Mouse (Mus musculus): ENCODE data around the gene Cyp8b1.

Gene Cyp8b1

DNA sequence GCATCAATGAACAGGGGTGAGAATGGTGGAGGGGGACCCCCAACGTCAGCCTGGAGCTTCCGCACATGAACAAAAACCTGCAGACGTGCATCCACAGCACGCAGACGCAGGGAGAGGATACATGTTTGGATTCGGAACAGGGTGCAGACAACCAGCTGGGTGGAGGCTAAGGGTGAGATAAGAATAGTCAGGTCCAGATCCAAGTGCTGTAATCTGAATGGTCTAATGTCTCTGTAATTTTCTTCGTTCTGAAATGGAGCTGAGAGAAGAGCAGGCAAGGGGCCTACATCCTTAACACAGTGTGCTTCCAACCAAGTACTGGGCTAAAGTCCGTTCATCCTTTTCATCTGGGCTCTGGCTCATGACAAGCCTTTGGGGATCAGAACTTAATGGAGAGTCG, 24.8 kb downstream of the Cyp8b1 start:
- DNase-seq (ENCODE audit: low spot score in 2 of 2): no peak

- no peak for DNase-seq (ENCODE audit: low spot score in 2 of 2)
Observed at GRCm38 (mm10) chr9:121890441-121890941, 25.6 kb downstream of the Cyp8b1 start.

- no peak for DNase-seq (ENCODE audit: low spot score in 2 of 2)
Observed at GRCm38 (mm10) chr9:121889927-121890440, 26.1 kb downstream of the Cyp8b1 start.

GRCm38 (mm10) chr9:121882015-121882457, 34.1 kb downstream of the Cyp8b1 start:
- DNase-seq (ENCODE audit: low spot score in 2 of 2): no peak

GRCm38 (mm10) chr9:121881301-121881700, 34.8 kb downstream of the Cyp8b1 start:
- DNase-seq (ENCODE audit: low spot score in 2 of 2): no peak

- DNase-seq (ENCODE audit: low spot score in 2 of 2): peak; percentile 36 to 42
Observed at GRCm38 (mm10) chr9:121880840-121881239, 35.3 kb downstream of the Cyp8b1 start.

DNA sequence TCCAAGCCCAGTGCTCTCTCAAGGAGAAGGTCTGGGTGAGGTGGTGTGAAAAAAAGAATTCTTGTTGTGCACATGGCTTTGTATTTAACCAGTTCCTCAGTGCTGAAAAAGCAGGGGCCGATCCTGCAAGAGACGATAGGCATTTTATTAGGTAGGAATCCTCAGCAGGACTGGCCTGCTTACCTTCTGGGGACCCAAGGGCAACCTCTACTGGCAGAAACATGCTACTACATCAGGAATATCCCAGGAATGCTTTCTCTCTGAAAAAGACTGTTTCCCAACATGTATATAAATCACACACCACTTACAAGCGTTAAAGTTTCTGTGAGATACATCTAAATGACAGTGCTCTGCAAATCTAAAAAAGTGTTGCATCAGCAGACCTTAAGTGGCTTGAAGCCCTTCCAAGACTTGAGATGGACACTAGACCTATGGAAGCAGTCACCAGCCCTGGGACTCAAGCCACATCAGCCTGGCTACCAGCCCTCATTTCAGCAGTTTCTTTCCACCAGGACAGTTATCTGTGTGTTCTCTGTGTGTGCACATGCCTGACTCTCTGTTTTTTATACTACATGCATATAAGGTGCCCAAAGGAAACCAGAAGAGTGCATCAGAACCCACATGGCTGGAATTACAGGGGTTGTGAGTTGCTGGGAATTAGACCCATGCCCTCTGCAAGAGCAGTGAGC, 38.9 kb downstream of the Cyp8b1 start:
- DNase-seq (ENCODE audit: low spot score in 2 of 2): peak in 1 of 2 experiments; percentile 59

DNA sequence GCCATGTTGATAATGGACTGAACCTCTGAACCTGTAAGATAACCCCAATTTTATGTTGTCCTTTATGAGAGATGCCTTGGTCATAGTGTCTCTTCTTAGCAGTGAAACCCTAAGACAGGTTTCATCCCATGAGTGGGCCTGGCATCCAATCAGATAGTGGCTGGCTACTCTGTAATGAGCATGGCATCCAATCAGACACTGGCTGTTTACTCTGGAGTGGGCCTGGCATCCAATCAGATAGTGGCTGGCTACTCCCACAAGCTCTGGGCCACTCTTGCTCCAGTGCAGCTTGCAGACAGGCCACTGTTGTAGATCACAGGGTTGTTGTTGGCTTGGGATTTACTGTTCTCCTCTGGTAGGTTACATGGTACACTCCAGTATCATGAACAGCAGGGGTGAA, 42.5 kb downstream of the Cyp8b1 start:
- DNase-seq (ENCODE audit: low spot score in 2 of 2): no peak

GRCm38 (mm10) chr9:121872062-121872683, 43.9 kb downstream of the Cyp8b1 start:
- DNase-seq (ENCODE audit: low spot score in 2 of 2): no peak

DNA sequence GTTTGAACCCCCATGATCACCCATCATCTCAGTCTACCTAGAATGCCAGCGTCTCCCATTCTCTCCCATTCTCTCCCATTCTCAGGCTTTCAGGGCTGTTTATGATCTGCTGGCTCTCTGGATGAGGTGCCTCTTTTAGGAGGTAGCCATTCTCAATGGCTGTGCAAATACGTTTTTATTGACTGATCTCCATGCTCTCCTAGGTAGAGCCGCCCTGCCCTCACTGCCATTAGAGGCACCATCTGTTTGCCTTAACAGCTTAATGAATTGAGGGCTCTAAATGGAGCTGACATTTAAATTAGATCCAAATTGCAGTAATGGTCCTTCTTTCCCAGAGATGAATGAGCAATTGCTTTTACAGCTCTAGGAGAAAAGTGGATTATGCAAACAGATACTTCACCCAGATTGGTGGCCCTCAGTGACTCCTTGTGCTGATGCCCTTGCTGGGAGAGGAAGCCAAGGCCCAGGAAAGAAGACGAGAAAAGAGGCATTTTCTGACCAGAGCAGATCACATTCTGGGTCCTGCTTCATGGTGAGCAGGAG, 46.1 kb downstream of the Cyp8b1 start:
- DNase-seq (ENCODE audit: low spot score in 2 of 2): no peak

DNA sequence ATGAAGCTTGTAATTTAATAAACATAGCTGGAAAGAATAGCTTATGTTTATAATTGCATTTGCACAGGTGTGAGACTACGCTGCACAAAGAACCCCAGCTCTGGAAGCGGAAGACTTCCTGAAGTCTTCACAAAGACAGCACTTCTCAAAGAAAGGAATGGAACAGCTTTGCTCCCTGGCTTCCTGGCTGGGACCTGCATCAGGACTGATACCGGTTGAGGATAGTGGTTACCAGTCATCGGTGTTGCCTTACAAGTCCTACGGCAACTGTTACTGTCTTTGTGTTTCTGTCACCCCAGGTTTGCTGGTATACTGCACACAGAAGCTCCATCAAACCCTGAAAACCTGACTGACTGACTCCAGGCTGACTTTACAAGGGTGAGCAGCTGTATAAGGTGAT, 46.7 kb downstream of the Cyp8b1 start:
- no peak for DNase-seq (ENCODE audit: low spot score in 2 of 2)

GRCm38 (mm10) chr9:121868236-121868635, 47.9 kb downstream of the Cyp8b1 start:
- no peak for DNase-seq (ENCODE audit: low spot score in 2 of 2)

DNA sequence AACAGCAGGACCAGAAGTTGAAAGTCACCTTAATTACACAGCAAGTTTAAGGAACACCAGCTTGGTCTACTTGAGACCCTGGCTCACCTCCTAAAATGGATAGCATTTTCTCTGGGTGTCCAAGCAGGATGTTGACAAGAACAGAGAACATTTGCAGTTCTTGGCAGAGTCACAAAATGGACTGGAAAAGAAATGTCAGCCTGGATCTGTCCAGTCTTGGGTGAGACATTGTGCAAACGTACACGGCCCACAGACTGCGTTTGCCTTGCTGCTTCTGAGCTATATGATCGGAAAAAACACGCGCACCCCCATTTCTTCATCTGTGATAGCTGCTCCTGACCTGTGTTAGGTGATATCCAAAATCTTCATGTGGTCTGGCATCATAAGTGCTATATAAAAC, 48.5 kb downstream of the Cyp8b1 start:
- no peak for DNase-seq (ENCODE audit: low spot score in 2 of 2)

DNA sequence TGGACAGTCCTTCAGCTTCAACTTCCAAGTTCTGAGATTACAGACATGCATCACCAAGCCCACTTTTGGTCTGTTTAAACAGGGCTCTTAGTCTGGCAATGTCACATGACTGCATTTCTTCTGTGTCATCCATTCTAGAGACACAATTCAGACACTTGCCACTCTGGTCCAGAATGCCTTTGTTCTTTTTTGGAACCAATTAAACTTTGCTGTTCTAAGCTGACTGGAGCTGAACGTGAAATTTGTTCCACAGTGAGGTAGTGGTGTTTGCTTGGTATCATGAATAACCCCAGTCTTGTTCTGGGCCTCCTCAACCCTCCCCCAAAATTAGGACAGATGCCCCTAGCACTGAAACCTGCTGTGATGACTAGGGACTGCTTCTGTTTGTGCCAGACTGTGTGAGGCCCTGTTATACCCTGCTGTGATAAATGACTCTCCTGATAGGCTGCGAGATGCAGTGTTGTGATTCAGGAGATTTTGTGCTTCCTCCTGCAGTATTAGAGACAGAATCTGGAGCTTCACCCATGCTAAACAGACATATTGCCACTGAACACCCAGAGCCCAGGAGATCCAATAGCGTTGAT, 50.6 kb downstream of the Cyp8b1 start:
- no peak for DNase-seq (ENCODE audit: low spot score in 2 of 2)

GRCm38 (mm10) chr9:121864837-121865236, 51.3 kb downstream of the Cyp8b1 start:
- DNase-seq (ENCODE audit: low spot score in 2 of 2): no peak

Measured in frontal cortex, postnatal 14 days (tissue).